Mouse (Mus musculus): Measurements from ENCODE around the gene Pla2g2e. TPM values are rescaled to one million over a fixed set of nuclear protein-coding genes. Genes with fewer than 3 reads are reported as not detected.

The Pla2g2e gene
- polyA plus RNA-seq, 1 experiment from 2014 or later: not detected

GRCm38 (mm10) chr4:138858446-138858845 is 19.3 kb upstream of the Pla2g2e start:
- 80% methylated on average over 15 of the region's 15 CpGs for WGBS
- H3K4me3 ChIP-seq (ENCODE audit: low read length): no peak overlapping the region
- no peaks in the 10 kb centered on the region for H3K27me3 ChIP-seq (replicated peaks; ENCODE audit: control insufficient read depth, insufficient read depth, low read length)

GRCm38 (mm10) chr4:138859245-138859644 is 18.5 kb upstream of the Pla2g2e start:
- H3K9ac ChIP-seq (ENCODE audit: low read depth, low read length): peak overlapping the region; percentile 24
- peak overlapping the region; percentile 51; the same call in 1 of the 2 replicates for H3K27ac ChIP-seq (ENCODE audit: low read depth, low read length)
- H3K4me1 ChIP-seq (ENCODE audit: control insufficient read depth, insufficient read depth, low read depth, low read length): peaks cover 2% of the 10 kb centered on the region
- ATAC-seq: peak; percentile 46
- no peaks in the 10 kb centered on the region for H3K9me3 ChIP-seq (ENCODE audit: control insufficient read depth, low read length)
- no peaks in the 10 kb centered on the region for H3K27me3 ChIP-seq (replicated peaks; ENCODE audit: control insufficient read depth, insufficient read depth, low read length)
- WGBS: 19% methylated on average over 9 of the region's 9 CpGs
- H3K36me3 ChIP-seq (ENCODE audit: control insufficient read depth, insufficient read depth, low read length): no peaks in the 10 kb centered on the region
- peak overlapping the region; percentile 20 for H3K4me3 ChIP-seq (ENCODE audit: low read length)
- peak overlapping the region; percentile 53 for H3K4me2 ChIP-seq (ENCODE audit: low read length)

More at GRCm38 (mm10) chr4:138858446-138858845, 19.3 kb upstream of the Pla2g2e start:
- H3K27ac ChIP-seq (ENCODE audit: low read depth, low read length): no peak overlapping the region
- no peak overlapping the region for H3K4me2 ChIP-seq (ENCODE audit: low read length)
- no peak overlapping the region for H3K9ac ChIP-seq (ENCODE audit: low read depth, low read length)
- H3K36me3 ChIP-seq (ENCODE audit: control insufficient read depth, insufficient read depth, low read length): no peaks in the 10 kb centered on the region
- H3K9me3 ChIP-seq (ENCODE audit: control insufficient read depth, low read length): no peaks in the 10 kb centered on the region
- peaks cover 2% of the 10 kb centered on the region for H3K4me1 ChIP-seq (ENCODE audit: control insufficient read depth, insufficient read depth, low read depth, low read length)
- ATAC-seq: no peak

GRCm38 (mm10) chr4:138859728-138860127 is 18.0 kb upstream of the Pla2g2e start:
- Histone ChIP-seq H3K4me3 (ENCODE audit: low read length) (peak overlapping the region; percentile 20), H3K27me3 (replicated peaks; ENCODE audit: control insufficient read depth, insufficient read depth, low read length) (no peaks in the 10 kb centered on the region), H3K27ac (ENCODE audit: low read depth, low read length) (peak overlapping the region; percentile 51; the same call in 1 of the 2 replicates), H3K36me3 (ENCODE audit: control insufficient read depth, insufficient read depth, low read length) (no peaks in the 10 kb centered on the region), H3K9me3 (ENCODE audit: control insufficient read depth, low read length) (no peaks in the 10 kb centered on the region), H3K4me1 (ENCODE audit: control insufficient read depth, insufficient read depth, low read depth, low read length) (peaks cover 2% of the 10 kb centered on the region), H3K9ac (ENCODE audit: low read depth, low read length) (peak overlapping the region; percentile 24), H3K4me2 (ENCODE audit: low read length) (peak overlapping the region; percentile 53)
- WGBS: 5% methylated on average over 13 of the region's 13 CpGs
- peak; percentile 88 for ATAC-seq

GRCm38 (mm10) chr4:138863344-138863998 is 14.3 kb upstream of the Pla2g2e start, which contains the start of gene Pla2g5:
Gene Pla2g5 (minus strand): TSS chr4:138863482.
- Histone ChIP-seq H3K4me1 (ENCODE audit: control insufficient read depth, insufficient read depth, low read depth, low read length) (peaks cover 2% of the 10 kb centered on the region), H3K9ac (ENCODE audit: low read depth, low read length) (no peak within 1 kb of the TSS), H3K4me2 (ENCODE audit: low read length) (no peak within 1 kb of the TSS), H3K4me3 (ENCODE audit: low read length) (no peak within 1 kb of the TSS), H3K27ac (ENCODE audit: low read depth, low read length) (no peak within 1 kb of the TSS), H3K27me3 (replicated peaks; ENCODE audit: control insufficient read depth, insufficient read depth, low read length) (no peaks in the 10 kb centered on the region), H3K9me3 (ENCODE audit: control insufficient read depth, low read length) (no peaks in the 10 kb centered on the region), H3K36me3 (ENCODE audit: control insufficient read depth, insufficient read depth, low read length) (no peaks in the 10 kb centered on the region)
- WGBS: 73% methylated on average over 10 of the region's 10 CpGs
- no peak for ATAC-seq

- Histone ChIP-seq H3K4me3 (ENCODE audit: low read length) (no peak overlapping the region), H3K36me3 (ENCODE audit: control insufficient read depth, insufficient read depth, low read length) (no peaks in the 10 kb centered on the region), H3K4me2 (ENCODE audit: low read length) (no peak overlapping the region), H3K9me3 (ENCODE audit: control insufficient read depth, low read length) (no peaks in the 10 kb centered on the region), H3K4me1 (ENCODE audit: control insufficient read depth, insufficient read depth, low read depth, low read length) (no peaks in the 10 kb centered on the region; the same call in 1 of the 2 replicates), H3K27me3 (replicated peaks; ENCODE audit: control insufficient read depth, insufficient read depth, low read length) (no peaks in the 10 kb centered on the region), H3K27ac (ENCODE audit: low read depth, low read length) (no peak overlapping the region), H3K9ac (ENCODE audit: low read depth, low read length) (no peak overlapping the region)
- no peak for ATAC-seq
- WGBS: 72% methylated on average over 5 of the region's 5 CpGs
These were observed 12.7 kb upstream of the Pla2g2e start for GRCm38 (mm10) chr4:138865092-138865491.

- Histone ChIP-seq H3K4me3 (ENCODE audit: low read length) (no peak overlapping the region), H3K4me2 (ENCODE audit: low read length) (no peak overlapping the region), H3K27ac (ENCODE audit: low read depth, low read length) (no peak overlapping the region), H3K9ac (ENCODE audit: low read depth, low read length) (no peak overlapping the region), H3K4me1 (ENCODE audit: control insufficient read depth, insufficient read depth, low read depth, low read length) (no peaks in the 10 kb centered on the region), H3K36me3 (ENCODE audit: control insufficient read depth, insufficient read depth, low read length) (no peaks in the 10 kb centered on the region), H3K27me3 (replicated peaks; ENCODE audit: control insufficient read depth, insufficient read depth, low read length) (no peaks in the 10 kb centered on the region), H3K9me3 (ENCODE audit: control insufficient read depth, low read length) (peaks cover under 1% of the 10 kb centered on the region)
- ATAC-seq: no peak
- 67% methylated on average over 6 of the region's 6 CpGs for WGBS
These were observed 11.8 kb upstream of the Pla2g2e start for GRCm38 (mm10) chr4:138865991-138866390.

- Histone ChIP-seq H3K9me3 (ENCODE audit: control insufficient read depth, low read length) (peaks cover 3% of the 10 kb centered on the region), H3K27me3 (replicated peaks; ENCODE audit: control insufficient read depth, insufficient read depth, low read length) (no peaks in the 10 kb centered on the region), H3K9ac (ENCODE audit: low read depth, low read length) (no peak overlapping the region), H3K4me2 (ENCODE audit: low read length) (no peak overlapping the region), H3K27ac (ENCODE audit: low read depth, low read length) (no peak overlapping the region), H3K4me1 (ENCODE audit: control insufficient read depth, insufficient read depth, low read depth, low read length) (no peaks in the 10 kb centered on the region), H3K36me3 (ENCODE audit: control insufficient read depth, insufficient read depth, low read length) (no peaks in the 10 kb centered on the region), H3K4me3 (ENCODE audit: low read length) (no peak overlapping the region)
- no peak for ATAC-seq
- 12% methylated on average over 7 of the region's 7 CpGs for WGBS
These were observed 11.3 kb upstream of the Pla2g2e start for GRCm38 (mm10) chr4:138866413-138866812.

- H3K4me2 ChIP-seq (ENCODE audit: low read length): no peak overlapping the region
- H3K36me3 ChIP-seq (ENCODE audit: control insufficient read depth, insufficient read depth, low read length): no peaks in the 10 kb centered on the region
- H3K27me3 ChIP-seq (replicated peaks; ENCODE audit: control insufficient read depth, insufficient read depth, low read length): no peaks in the 10 kb centered on the region
- H3K27ac ChIP-seq (ENCODE audit: low read depth, low read length): no peak overlapping the region
- H3K9me3 ChIP-seq (ENCODE audit: control insufficient read depth, low read length): peaks cover 3% of the 10 kb centered on the region
- H3K9ac ChIP-seq (ENCODE audit: low read depth, low read length): no peak overlapping the region
- no peak overlapping the region for H3K4me3 ChIP-seq (ENCODE audit: low read length)
- no peaks in the 10 kb centered on the region for H3K4me1 ChIP-seq (ENCODE audit: control insufficient read depth, insufficient read depth, low read depth, low read length)
- WGBS: 60% methylated on average over 8 of the region's 8 CpGs
- no peak for ATAC-seq
These were observed 9.1 kb upstream of the Pla2g2e start for GRCm38 (mm10) chr4:138868666-138869065.

GRCm38 (mm10) chr4:138873864-138874263 is 3.9 kb upstream of the Pla2g2e start, which contains the start of gene Gm13030:
Gene Gm13030 (minus strand): TSS chr4:138873964.
- no peak within 1 kb of the TSS for H3K4me2 ChIP-seq (ENCODE audit: low read length)
- H3K9me3 ChIP-seq (ENCODE audit: control insufficient read depth, low read length): peaks cover 3% of the 10 kb centered on the region
- no peaks in the 10 kb centered on the region for H3K27me3 ChIP-seq (replicated peaks; ENCODE audit: control insufficient read depth, insufficient read depth, low read length)
- H3K9ac ChIP-seq (ENCODE audit: low read depth, low read length): no peak within 1 kb of the TSS
- ATAC-seq: no peak
- no peaks in the 10 kb centered on the region for H3K4me1 ChIP-seq (ENCODE audit: control insufficient read depth, insufficient read depth, low read depth, low read length)
- no peaks in the 10 kb centered on the region for H3K36me3 ChIP-seq (ENCODE audit: control insufficient read depth, insufficient read depth, low read length)
- WGBS: 65% methylated on average over 6 of the region's 6 CpGs
- H3K27ac ChIP-seq (ENCODE audit: low read depth, low read length): no peak within 1 kb of the TSS
- no peak within 1 kb of the TSS for H3K4me3 ChIP-seq (ENCODE audit: low read length)
